Mouse (Mus musculus): Measurements from ENCODE around the gene Etfbkmt. TPM values are rescaled to one million over a fixed set of nuclear protein-coding genes. Genes with fewer than 3 reads are reported as not detected.
"Not testable (repeated sequence)": the region's sequence is repeated elsewhere in the genome, so short reads cannot be mapped to it uniquely, and the experiment has no call there.

Etfbkmt gene
- polyA plus RNA-seq, 1 experiment, result 16.9 TPM

DNA sequence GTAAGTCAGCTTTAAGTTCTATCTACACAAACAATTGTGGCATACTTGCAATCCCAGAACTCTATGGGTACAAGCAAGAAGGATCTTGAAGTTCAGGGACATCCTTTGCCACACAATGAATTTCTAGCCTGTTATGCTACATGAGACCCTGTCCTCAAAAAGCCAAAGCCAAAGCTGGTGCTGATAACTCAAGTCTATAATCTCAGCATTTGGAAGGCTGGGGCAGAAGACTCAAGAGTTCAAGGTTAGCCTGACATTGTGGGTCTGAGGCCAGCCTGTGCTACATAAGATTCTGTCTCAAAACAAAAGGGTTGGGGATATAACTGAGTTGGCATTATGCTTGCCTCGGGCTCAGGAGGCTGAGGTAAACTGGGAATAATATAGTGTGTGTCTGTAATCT, 47.7 kb downstream of the Etfbkmt start:
- no peak for DNase-seq (ENCODE audit: low read depth)

- peak; percentile 84 for DNase-seq (ENCODE audit: low read depth)
These were observed 48.6 kb downstream of the Etfbkmt start, which contains the start of gene Amn1 for GRCm38 (mm10) chr6:149188041-149188924. Gene Amn1 (minus strand): TSS chr6:149188712.

DNA sequence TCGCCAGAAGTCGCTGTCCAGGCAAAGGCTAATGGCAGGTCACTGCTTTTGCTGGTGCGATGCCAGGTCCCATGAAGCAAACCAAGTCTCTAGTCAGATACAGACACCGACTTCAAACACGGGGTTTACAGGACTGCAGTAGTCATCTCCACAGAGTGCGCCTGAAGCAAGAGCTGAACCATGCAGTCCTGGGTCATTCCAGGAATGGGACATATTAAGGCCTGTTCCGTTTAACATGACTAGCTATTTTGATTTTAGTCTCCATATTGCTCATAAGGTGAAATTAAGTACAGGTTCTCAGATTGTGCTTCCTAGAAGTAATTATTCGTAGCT, 49.2 kb downstream of the Etfbkmt start:
- no peak for DNase-seq (ENCODE audit: low read depth)

GRCm38 (mm10) chr6:149189340-149189922, 49.8 kb downstream of the Etfbkmt start:
- no peak for DNase-seq (ENCODE audit: low read depth)

GRCm38 (mm10) chr6:149191951-149192350, 52.3 kb downstream of the Etfbkmt start:
- not testable (repeated sequence) for DNase-seq (ENCODE audit: low read depth)

- DNase-seq (ENCODE audit: low read depth), result peak; percentile 62
These were observed 53.7 kb downstream of the Etfbkmt start for GRCm38 (mm10) chr6:149193276-149193905.

GRCm38 (mm10) chr6:149197116-149197515, 57.5 kb downstream of the Etfbkmt start:
- no peak for DNase-seq (ENCODE audit: low read depth)

DNA sequence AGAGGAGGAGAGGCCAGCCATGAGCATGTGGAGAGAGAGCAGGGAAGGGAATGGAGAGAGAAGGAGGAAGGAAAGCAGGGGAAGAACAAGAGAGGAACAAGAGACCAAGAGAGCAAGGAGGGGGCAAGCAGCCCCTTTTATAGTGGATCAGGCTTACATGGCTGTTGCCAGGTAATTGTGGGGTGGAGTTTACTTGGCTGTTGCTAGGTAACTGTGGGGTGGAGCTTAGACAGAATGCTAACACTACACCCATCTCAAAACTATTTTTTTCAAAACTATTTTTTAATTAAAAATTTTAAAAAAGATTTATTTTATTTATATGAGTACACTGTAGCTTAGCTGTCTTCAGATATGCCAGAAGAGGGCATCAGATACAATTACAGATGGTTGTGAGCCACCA, 58.9 kb downstream of the Etfbkmt start:
- no peak for DNase-seq (ENCODE audit: low read depth)

Other genes starting within 250 kb of the Etfbkmt start
- gene Caprin2, start 243.6 kb upstream of the Etfbkmt start, polyA plus RNA-seq (2012; rRNA removed), result 12.7 and 15.8 TPM in 2 replicates
- gene Sinhcaf, start 193.4 kb upstream of the Etfbkmt start, polyA plus RNA-seq (2012; rRNA removed), result 3.6 and 5.3 TPM in 2 replicates
- 3.6 and 6.0 TPM in 2 replicates for gene Dennd5b, start 38.2 kb upstream of the Etfbkmt start, polyA plus RNA-seq (2012; rRNA removed)
- not detected in 2 replicates for gene Gm10203, start 9.7 kb upstream of the Etfbkmt start, polyA plus RNA-seq (2012; rRNA removed)
- gene Amn1, start 48.9 kb downstream of the Etfbkmt start, polyA plus RNA-seq (2012; rRNA removed), result 10.0 and 10.7 TPM in 2 replicates
- 8.0 and 8.4 TPM in 2 replicates for gene Resf1, start 169.6 kb downstream of the Etfbkmt start, polyA plus RNA-seq (2012; rRNA removed)

All from gonadal fat pad, adult 2 months (tissue).